ENCODE assay signal across 9 mouse cellular contexts in genomic region chr19:24851456-24852315, GRCm38 (mm10). TPM values are rescaled to one million over a fixed set of nuclear protein-coding genes. Genes with fewer than 3 reads are reported as not detected.
DNase-seq lines count a peak whose midpoint lies in the region; ATAC-seq and TF ChIP-seq lines count a peak whose summit lies in the region.
"Had no signal": no experiment of that assay in that cellular context is flagged by ENCODE, and none has a peak within 500 bp of the region (broad histone marks: within the 10 kb centered on the region; RNA-seq: fewer than 3 reads in every experiment).

No protein-coding gene starts in this region.

- H3K27me3 ChIP-seq in neural tube, embryonic 11.5 days (ENCODE audit: control insufficient read depth, insufficient read depth, low read length) = no peaks in the 10 kb centered on the region
- no peaks in the 10 kb centered on the region for H3K27me3 ChIP-seq in midbrain, embryonic 14.5 days (ENCODE audit: control insufficient read depth, insufficient read depth, low read length)
- no peaks in the 10 kb centered on the region for H3K27me3 ChIP-seq in liver, postnatal 0 days (ENCODE audit: insufficient read depth, low read length)

- H3K9ac ChIP-seq in neural tube, embryonic 11.5 days (ENCODE audit: low read length) = no peak overlapping the region
- no peak overlapping the region; the same call in 1 of the 2 replicates for H3K9ac ChIP-seq in midbrain, embryonic 14.5 days (replicated peaks; ENCODE audit: low read length)
- H3K9ac ChIP-seq in liver, postnatal 0 days (replicated peaks) = no peak overlapping the region

- H3K27ac ChIP-seq in neural tube, embryonic 11.5 days (ENCODE audit: low read depth, low read length) = no peak overlapping the region
- no peak overlapping the region for H3K27ac ChIP-seq in midbrain, embryonic 14.5 days (replicated peaks; ENCODE audit: low read depth, low read length)
- H3K27ac ChIP-seq in liver, postnatal 0 days (ENCODE audit: low read depth) = no peak overlapping the region

- H3K4me3 ChIP-seq in neural tube, embryonic 11.5 days (ENCODE audit: low read depth, low read length) = no peak overlapping the region
- H3K4me3 ChIP-seq in midbrain, embryonic 14.5 days (replicated peaks; ENCODE audit: low read depth, low read length) = 0 out of 2 replicates have a peak overlapping the region, but pooled peaks have one; percentile 5
- no peak overlapping the region for H3K4me3 ChIP-seq in liver, postnatal 0 days (ENCODE audit: low read depth, low read length)

- H3K4me2 ChIP-seq in neural tube, embryonic 11.5 days (ENCODE audit: low read depth) = no peak overlapping the region
- H3K4me2 ChIP-seq in midbrain, embryonic 14.5 days (ENCODE audit: low read length) = peak overlapping the region; percentile 34
- H3K4me2 ChIP-seq in liver, postnatal 0 days (ENCODE audit: low read depth, low read length) = no peak overlapping the region

- ATAC-seq in neural tube, embryonic 11.5 days (ENCODE audit: insufficient read depth, low FRiP score, low TSS enrichment) = no peak
- no peak for ATAC-seq in midbrain, embryonic 14.5 days (ENCODE audit: low FRiP score, low TSS enrichment)
- no peak for ATAC-seq in liver, postnatal 0 days

- H3K9me3 ChIP-seq in neural tube, embryonic 11.5 days (ENCODE audit: control insufficient read depth, low read length) = no peaks in the 10 kb centered on the region
- no peaks in the 10 kb centered on the region for H3K9me3 ChIP-seq in midbrain, embryonic 14.5 days (ENCODE audit: control insufficient read depth, low read length)
- no peaks in the 10 kb centered on the region for H3K9me3 ChIP-seq in liver, postnatal 0 days (ENCODE audit: low read length)

- no peak for TF ChIP-seq EP300 in liver, postnatal 0 days (IDR thresholded peaks at IDR 0.05; ENCODE audit: low read depth)

- DNase-seq in adrenal gland, adult 2 months = peak; percentile 11
- no peak for DNase-seq in adrenal gland, adult 8-10 months
- peak; percentile 35 for DNase-seq in neural tube, embryonic 11.5 days (ENCODE audit: low spot score)
- no peak for DNase-seq in neural tube, embryonic 10.5 days (ENCODE audit: extremely low spot score, low spot score)
- peak; percentile 62 to 67 for DNase-seq in heart, postnatal 36 days
- peak; percentile 85 for DNase-seq in midbrain, embryonic 14.5 days
- no peak for DNase-seq in liver, postnatal 0 days
- no peak for DNase-seq in c-Kit-positive CD71-positive TER-119-positive erythroid progenitor cells, embryonic 14.5 days (ENCODE audit: low spot score)

- TF ChIP-seq CTCF in liver, postnatal 0 days (IDR thresholded peaks at IDR 0.05; ENCODE audit: low read depth) = no peak

- no peaks in the 10 kb centered on the region for H3K36me3 ChIP-seq in neural tube, embryonic 11.5 days (ENCODE audit: control insufficient read depth, insufficient read depth, low read length)
- no peaks in the 10 kb centered on the region for H3K36me3 ChIP-seq in midbrain, embryonic 14.5 days (ENCODE audit: control insufficient read depth, insufficient read depth, low read length)
- H3K36me3 ChIP-seq in liver, postnatal 0 days (replicated peaks; ENCODE audit: insufficient read depth, low read length) = no peaks in the 10 kb centered on the region

- H3K4me1 ChIP-seq in neural tube, embryonic 11.5 days (ENCODE audit: control insufficient read depth, insufficient read depth, low read length) = 0 out of 2 replicates have a peak, but pooled peaks cover 5% of the 10 kb centered on the region
- H3K4me1 ChIP-seq in midbrain, embryonic 14.5 days (ENCODE audit: control insufficient read depth, insufficient read depth, low read length) = peaks cover 9% of the 10 kb centered on the region; the same call in 1 of the 2 replicates
- H3K4me1 ChIP-seq in liver, postnatal 0 days (ENCODE audit: insufficient read depth) = no peaks in the 10 kb centered on the region

- 83% methylated on average over 21 of the region's 21 CpGs for WGBS in neural tube, embryonic 11.5 days
- WGBS in midbrain, embryonic 14.5 days = 51% methylated on average over 21 of the region's 21 CpGs
- WGBS in liver, postnatal 0 days (ENCODE audit: insufficient replicate concordance) = 83% methylated on average over 21 of the region's 21 CpGs

- intact Hi-C loops in heart, postnatal 36 days (cut with DNase I) = no loop called here

RNA-seq across cellular contexts. Expression of gene Pgm5, which starts 10.0 kb away (rescaled TPM):
- 10 to 100 TPM; 51.9 to 89.1 TPM for total RNA-seq in adrenal gland, adult 2 months (2021)
- polyA plus RNA-seq in adrenal gland, adult 2 months (2012; rRNA removed) = 5.3 and 7.3 TPM in 2 replicates
- 100 to 1,000 TPM in 2 of 4 experiments, 10 to 100 TPM in 2; 62.4 to 132 (median 86.3) TPM for total RNA-seq in adrenal gland, adult 8-10 months (2022)
- polyA plus RNA-seq in neural tube, embryonic 11.5 days (2014; fragmentation: Nextera tagmentation; extraction: Ambion mirVana) = 1.4 and 1.6 TPM in 2 replicates
- total RNA-seq in heart, postnatal 36 days (2021) = 100 to 1,000 TPM in 1 of 2 experiments, 10 to 100 TPM in 1; 93.2 to 109 TPM
- 0.91 and 1.3 TPM in 2 replicates for polyA plus RNA-seq in midbrain, embryonic 14.5 days (2014; fragmentation: Nextera tagmentation; extraction: Ambion mirVana)
- polyA plus RNA-seq in liver, postnatal 0 days (2015; fragmentation: Nextera tagmentation; extraction: Ambion mirVana) = 0.04 TPM in 1 of 2 replicates, not detected in the other

RNA-seq across cellular contexts. Expression of gene Gm10053, which starts 23.8 kb away (rescaled TPM):
- 100 to 1,000 TPM; 171 to 375 TPM for total RNA-seq in adrenal gland, adult 2 months (2021)
- 1.1 and 2.2 TPM in 2 replicates for polyA plus RNA-seq in adrenal gland, adult 2 months (2012; rRNA removed)
- 100 to 1,000 TPM in 3 of 4 experiments, 10 to 100 TPM in 1; 86.8 to 175 (median 156) TPM for total RNA-seq in adrenal gland, adult 8-10 months (2022)
- 284 TPM in 2 replicates for polyA plus RNA-seq in neural tube, embryonic 11.5 days (2014; fragmentation: Nextera tagmentation; extraction: Ambion mirVana)
- total RNA-seq in heart, postnatal 36 days (2021) = 1,000 to 10,000 TPM in 1 of 2 experiments, 100 to 1,000 TPM in 1; 986 to 1,083 TPM
- 252 and 283 TPM in 2 replicates for polyA plus RNA-seq in midbrain, embryonic 14.5 days (2014; fragmentation: Nextera tagmentation; extraction: Ambion mirVana)
- 291 and 307 TPM in 2 replicates for polyA plus RNA-seq in liver, postnatal 0 days (2015; fragmentation: Nextera tagmentation; extraction: Ambion mirVana)

RNA-seq across cellular contexts. Expression of gene Foxd4, which starts 49.3 kb away (rescaled TPM):
- not detected for total RNA-seq in adrenal gland, adult 2 months (2021)
- polyA plus RNA-seq in adrenal gland, adult 2 months (2012; rRNA removed) = not detected in 2 replicates
- not detected for total RNA-seq in adrenal gland, adult 8-10 months (2022)
- not detected in 2 replicates for polyA plus RNA-seq in neural tube, embryonic 11.5 days (2014; fragmentation: Nextera tagmentation; extraction: Ambion mirVana)
- total RNA-seq in heart, postnatal 36 days (2021) = not detected
- not detected in 2 replicates for polyA plus RNA-seq in midbrain, embryonic 14.5 days (2014; fragmentation: Nextera tagmentation; extraction: Ambion mirVana)
- polyA plus RNA-seq in liver, postnatal 0 days (2015; fragmentation: Nextera tagmentation; extraction: Ambion mirVana) = 0.14 and 0.21 TPM in 2 replicates
- total RNA-seq: layer of hippocampus, postnatal 14 days had no signal

Comparison
In these comparisons a context has a peak if more than half of its experiments do, and no peak if none do; other contexts are left out.
1. DNase-seq: peak in adrenal gland, adult 2 months (single experiment), neural tube, embryonic 11.5 days (single experiment), heart, postnatal 36 days (2 of 2) and midbrain, embryonic 14.5 days (single experiment); none in adrenal gland, adult 8-10 months (single experiment), neural tube, embryonic 10.5 days (single experiment), liver, postnatal 0 days (single experiment) and c-Kit-positive CD71-positive TER-119-positive erythroid progenitor cells, embryonic 14.5 days (single experiment).
2. RNA of gene Gm10053, which starts 23.8 kb away (polyA plus RNA-seq): 291 to 307 TPM in liver, postnatal 0 days, 284 TPM in neural tube, embryonic 11.5 days and 252 to 283 TPM in midbrain, embryonic 14.5 days; 1.1 to 2.2 TPM in adrenal gland, adult 2 months; every median in the first group is over 10 times any median in the second.